Mouse (Mus musculus) activated CD4-positive, CD25-positive, alpha-beta regulatory T cell, adult 4 months (primary cell): ENCODE results near the gene Sec31a. TPM values are rescaled to one million over a fixed set of nuclear protein-coding genes. Genes with fewer than 3 reads are reported as not detected.

Source experiments
- ATAC-seq: one replicate; pipeline ENCODE4 v1.8.0; 2017
- polyA plus RNA-seq, 2 experiments: library from polyadenylated mRNA; unstranded; fragments of 100-300 nt; shearing (Covaris generic); gene quantifications; one replicate each; pipeline ENCODE4 v1.2.1; 2017

Sec31a gene
- polyA plus RNA-seq, 2 experiments from 2014 or later: 63.3 to 105 TPM

- ATAC-seq: no peak
Observed at GRCm38 (mm10) chr5:100349287-100350215, 66.5 kb downstream of the Sec31a start.

- no peak for ATAC-seq
Observed at GRCm38 (mm10) chr5:100345118-100345517, 70.9 kb downstream of the Sec31a start.

- no peak for ATAC-seq
Observed at GRCm38 (mm10) chr5:100343087-100343486, 72.9 kb downstream of the Sec31a start.

- ATAC-seq: no peak
Observed at GRCm38 (mm10) chr5:100342422-100342821, 73.6 kb downstream of the Sec31a start.

GRCm38 (mm10) chr5:100341042-100341441 lies 75.0 kb downstream of the Sec31a start:
- ATAC-seq: no peak

GRCm38 (mm10) chr5:100337852-100338251 lies 78.2 kb downstream of the Sec31a start:
- no peak for ATAC-seq

GRCm38 (mm10) chr5:100336876-100337275 lies 79.2 kb downstream of the Sec31a start:
- ATAC-seq: no peak

GRCm38 (mm10) chr5:100335581-100336080 lies 80.4 kb downstream of the Sec31a start:
- no peak for ATAC-seq

GRCm38 (mm10) chr5:100334686-100335085 lies 81.3 kb downstream of the Sec31a start:
- ATAC-seq: no peak

GRCm38 (mm10) chr5:100333607-100334380 lies 82.2 kb downstream of the Sec31a start:
- ATAC-seq: no peak

- ATAC-seq: no peak
Observed at GRCm38 (mm10) chr5:100332300-100333004, 83.6 kb downstream of the Sec31a start.

GRCm38 (mm10) chr5:100331636-100332035 lies 84.4 kb downstream of the Sec31a start:
- ATAC-seq: no peak

GRCm38 (mm10) chr5:100322081-100322480 lies 94.0 kb downstream of the Sec31a start:
- ATAC-seq: no peak

- ATAC-seq: no peak
Observed at GRCm38 (mm10) chr5:100317842-100318241, 98.2 kb downstream of the Sec31a start.

- ATAC-seq: no peak
Observed at GRCm38 (mm10) chr5:100317010-100317409, 99.0 kb downstream of the Sec31a start.

GRCm38 (mm10) chr5:100315646-100316045 lies 100.4 kb downstream of the Sec31a start:
- no peak for ATAC-seq

- ATAC-seq: no peak
Observed at GRCm38 (mm10) chr5:100312391-100312790, 103.6 kb downstream of the Sec31a start.

Other genes starting within 250 kb of the Sec31a start
- gene Lin54, start 84.4 kb upstream of the Sec31a start, polyA plus RNA-seq: 10 to 100 TPM in 1 of 2 experiments, 1 to 10 TPM in 1; 8.0 to 10.8 TPM
- gene Cops4, start 102.1 kb upstream of the Sec31a start, polyA plus RNA-seq: 100 to 1,000 TPM in 1 of 2 experiments, 10 to 100 TPM in 1; 97.9 to 108 TPM
- gene Plac8, start 156.0 kb upstream of the Sec31a start, polyA plus RNA-seq: 10 to 100 TPM in 1 of 2 experiments, 1 to 10 TPM in 1; 4.2 to 12.0 TPM